Mouse (Mus musculus) bone marrow, adult 2 months (tissue): ENCODE measurements around the gene Ddx18. TPM values are rescaled to one million over a fixed set of nuclear protein-coding genes. Genes with fewer than 3 reads are reported as not detected.

ENCODE experiments used
- H3K27ac ChIP-seq: fragments of 200-500 bp; 2 replicates; pipeline ENCODE4 v1.5.1; 2012; ENCODE audit warnings: low read depth, mild to moderate bottlenecking, control low read depth, inconsistent platforms, low read length; ENCODE audit not compliant: control insufficient read depth, poor library complexity, insufficient read depth
- H3K4me1 ChIP-seq: fragments of 200-500 bp; 2 replicates; pipeline ENCODE4 v1.6.1; 2011; ENCODE audit warnings: low read length; ENCODE audit not compliant: control insufficient read depth, insufficient read depth
- H3K4me3 ChIP-seq: fragments of 200-500 bp; replicated peaks from 2 replicates; pipeline ENCODE3; 2011; ENCODE audit warnings: mild to moderate bottlenecking, low read depth, low read length, control low read depth; ENCODE audit not compliant: control insufficient read depth
- CTCF ChIP-seq: fragments of 200-500 bp; IDR thresholded peaks from 2 replicates; pipeline ENCODE4 v1.5.1; 2011; ENCODE audit warnings: low read length, control low read depth; ENCODE audit not compliant: control insufficient read depth, insufficient read depth
- POLR2A ChIP-seq: fragments of 200-500 bp; IDR thresholded peaks from 2 replicates; pipeline ENCODE4 v1.6.1; 2011; ENCODE audit warnings: low read depth, mild to moderate bottlenecking, control low read depth, low read length, borderline replicate concordance; ENCODE audit not compliant: control insufficient read depth
- WGBS: fragments of 180-500 bp; shearing (Covaris S2); methylation state at CpG from one replicate; pipeline ENCODE4 v1.1.7; 2018; 5-methylcytosine and 5-hydroxymethylcytosine counted together
- polyA plus RNA-seq: library from polyadenylated mRNA; stranded (reverse); fragments of >200 nt; gene quantifications from 2 replicates; pipeline ENCODE4 v1.2.4, GENCODE M21; 2011; ENCODE audit warnings: low replicate concordance; ENCODE audit not compliant: missing spikeins, insufficient read depth, insufficient read length

Ddx18 gene
- polyA plus RNA-seq, 1 experiment: 41.0 TPM

GRCm38 (mm10) chr1:121581133-121581855 is 13.5 kb upstream of the Ddx18 start:
- Histone ChIP-seq H3K27ac (no peak overlapping the region), H3K4me3 (no peak overlapping the region), H3K4me1 (no peaks in the 10 kb centered on the region)
- no peak for TF ChIP-seq POLR2A
- WGBS: 78% methylated on average over 5 of the region's 5 CpGs

GRCm38 (mm10) chr1:121577491-121577890 is 9.7 kb upstream of the Ddx18 start:
- Histone ChIP-seq H3K4me3 (no peak overlapping the region), H3K4me1 (no peaks in the 10 kb centered on the region), H3K27ac (no peak overlapping the region)
- WGBS: 31% methylated on average over 1 of the region's 1 CpGs
- TF ChIP-seq CTCF: no peak
- TF ChIP-seq POLR2A: no peak

- Histone ChIP-seq H3K27ac (no peak overlapping the region), H3K4me3 (no peak overlapping the region), H3K4me1 (no peaks in the 10 kb centered on the region)
- 76% methylated on average over 7 of the region's 7 CpGs for WGBS
- TF ChIP-seq CTCF (no peak), POLR2A (no peak)
Measured at GRCm38 (mm10) chr1:121570522-121570921, 2.7 kb upstream of the Ddx18 start.

GRCm38 (mm10) chr1:121557861-121558260 is 9.9 kb downstream of the Ddx18 start:
- no peak for TF ChIP-seq POLR2A
- no peak for TF ChIP-seq CTCF
- Histone ChIP-seq H3K4me1 (no peaks in the 10 kb centered on the region), H3K27ac (no peak overlapping the region), H3K4me3 (no peak overlapping the region)
- 67% methylated on average over 5 of the region's 5 CpGs for WGBS

- 76% methylated on average over 7 of the region's 7 CpGs for WGBS
- H3K27ac ChIP-seq: no peak overlapping the region
- no peak overlapping the region for H3K4me3 ChIP-seq
- TF ChIP-seq CTCF (no peak), POLR2A (no peak)
- H3K4me1 ChIP-seq: no peaks in the 10 kb centered on the region
Measured at GRCm38 (mm10) chr1:121551457-121551835, 16.3 kb downstream of the Ddx18 start.

- Histone ChIP-seq H3K27ac (no peak overlapping the region), H3K4me3 (no peak overlapping the region), H3K4me1 (no peaks in the 10 kb centered on the region)
- 76% methylated on average over 16 of the region's 16 CpGs for WGBS
- TF ChIP-seq CTCF (no peak), POLR2A (no peak)
Measured at GRCm38 (mm10) chr1:121550801-121551456, 16.9 kb downstream of the Ddx18 start.

- WGBS: 73% methylated on average over 4 of the region's 4 CpGs
- Histone ChIP-seq H3K4me3 (no peak overlapping the region), H3K27ac (no peak overlapping the region), H3K4me1 (no peaks in the 10 kb centered on the region; the same call in 1 of the 2 replicates)
- TF ChIP-seq POLR2A: no peak
- TF ChIP-seq CTCF: 0 out of 2 replicates have a peak, but pooled peaks have one; percentile 16
Measured at GRCm38 (mm10) chr1:121549456-121549855, 18.3 kb downstream of the Ddx18 start.

- Histone ChIP-seq H3K4me1 (no peaks in the 10 kb centered on the region; the same call in 1 of the 2 replicates), H3K27ac (no peak overlapping the region), H3K4me3 (no peak overlapping the region)
- WGBS: 79% methylated on average over 4 of the region's 4 CpGs
- TF ChIP-seq POLR2A: no peak
- no peak for TF ChIP-seq CTCF
Measured at GRCm38 (mm10) chr1:121548667-121549066, 19.1 kb downstream of the Ddx18 start.
